Mouse (Mus musculus) megakaryocyte, embryonic 14.5 days (primary cell): ENCODE results near the gene Rnf115. TPM values are rescaled to one million over a fixed set of nuclear protein-coding genes. Genes with fewer than 3 reads are reported as not detected.

ENCODE experiments used
- H3K27me3 ChIP-seq: replicated peaks from 2 replicates; pipeline ENCODE3; 2012; ENCODE audit warnings: inconsistent platforms
- H3K36me3 ChIP-seq: replicated peaks from 2 replicates; pipeline ENCODE3; 2012; ENCODE audit warnings: low read length, inconsistent platforms, mixed read lengths
- H3K4me1 ChIP-seq: 2 replicates; pipeline ENCODE4 v1.6.1; 2012; ENCODE audit warnings: inconsistent platforms
- H3K4me3 ChIP-seq: replicated peaks from 2 replicates; pipeline ENCODE3; 2012; ENCODE audit warnings: moderate library complexity, mild to moderate bottlenecking, inconsistent platforms
- H3K9me3 ChIP-seq: 2 replicates; pipeline ENCODE4 v1.6.1; 2012; ENCODE audit warnings: inconsistent platforms
- FLI1 ChIP-seq: IDR thresholded peaks from 2 replicates; pipeline ENCODE4 v1.6.1; 2012; ENCODE audit warnings: low read length, inconsistent platforms, mixed read lengths
- GATA1 ChIP-seq: IDR thresholded peaks from 3 replicates; pipeline ENCODE4 v1.6.1; 2012; ENCODE audit warnings: mixed read lengths, low read length, inconsistent platforms, borderline replicate concordance
- polyA plus RNA-seq: library from polyadenylated mRNA; stranded (reverse); fragments of >175 nt; gene quantifications from 2 replicates; pipeline ENCODE4 v1.2.3, GENCODE M21; 2012; ENCODE audit warnings: low replicate concordance; ENCODE audit not compliant: insufficient read depth

The Rnf115 gene
- polyA plus RNA-seq, 1 experiment, result 19.1 TPM

- H3K4me3 ChIP-seq, result no peak overlapping the region
- H3K36me3 ChIP-seq, result no peaks in the 10 kb centered on the region
- no peaks in the 10 kb centered on the region for H3K4me1 ChIP-seq
- TF ChIP-seq GATA1 (no peak), FLI1 (no peak)
- H3K9me3 ChIP-seq, result peaks cover 4% of the 10 kb centered on the region; the same call in 1 of the 2 replicates
- peaks cover 20% of the 10 kb centered on the region for H3K27me3 ChIP-seq
Measured at GRCm38 (mm10) chr3:96828308-96828864, 100.9 kb downstream of the Rnf115 start.

DNA sequence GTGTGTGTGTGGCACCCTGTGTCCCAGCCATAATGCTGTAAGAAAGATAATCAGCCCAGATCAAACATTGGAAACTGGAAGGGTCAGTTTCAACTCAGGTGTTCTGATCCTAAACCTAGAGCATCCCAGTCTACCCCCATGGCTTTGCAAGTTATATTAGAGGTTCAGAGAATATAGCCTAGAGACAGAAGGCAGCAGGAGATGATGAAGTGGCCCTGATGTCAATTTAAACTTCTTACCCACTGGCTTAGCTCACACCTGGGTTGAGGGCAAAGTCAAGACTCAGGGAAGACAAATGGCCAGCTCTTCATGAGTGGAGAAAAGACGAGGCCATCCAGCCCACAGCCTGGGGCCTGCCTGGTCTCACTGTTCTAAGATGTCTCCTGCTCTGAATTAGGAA, 101.5 kb downstream of the Rnf115 start, which contains the start of the genes Pdzk1 and Cd160:
Pdzk1 (plus strand) TSS at position 301 of the 400 bp plus-strand sequence.
Cd160 (minus strand) TSS at position 368 of the 400 bp plus-strand sequence.
- Histone ChIP-seq H3K4me1 (no peaks in the 10 kb centered on the region), H3K4me3 (no peak within 1 kb of the TSS), H3K36me3 (no peaks in the 10 kb centered on the region), H3K27me3 (peaks cover 20% of the 10 kb centered on the region), H3K9me3 (peaks cover 4% of the 10 kb centered on the region; the same call in 1 of the 2 replicates)
- no peak for TF ChIP-seq FLI1
- TF ChIP-seq GATA1, result no peak

- Histone ChIP-seq H3K36me3 (no peaks in the 10 kb centered on the region), H3K4me1 (no peaks in the 10 kb centered on the region), H3K27me3 (peaks cover 25% of the 10 kb centered on the region), H3K9me3 (peaks cover 4% of the 10 kb centered on the region; the same call in 1 of the 2 replicates), H3K4me3 (no peak overlapping the region)
- no peak for TF ChIP-seq GATA1
- no peak for TF ChIP-seq FLI1
Measured at GRCm38 (mm10) chr3:96829856-96830255, 102.4 kb downstream of the Rnf115 start.

DNA sequence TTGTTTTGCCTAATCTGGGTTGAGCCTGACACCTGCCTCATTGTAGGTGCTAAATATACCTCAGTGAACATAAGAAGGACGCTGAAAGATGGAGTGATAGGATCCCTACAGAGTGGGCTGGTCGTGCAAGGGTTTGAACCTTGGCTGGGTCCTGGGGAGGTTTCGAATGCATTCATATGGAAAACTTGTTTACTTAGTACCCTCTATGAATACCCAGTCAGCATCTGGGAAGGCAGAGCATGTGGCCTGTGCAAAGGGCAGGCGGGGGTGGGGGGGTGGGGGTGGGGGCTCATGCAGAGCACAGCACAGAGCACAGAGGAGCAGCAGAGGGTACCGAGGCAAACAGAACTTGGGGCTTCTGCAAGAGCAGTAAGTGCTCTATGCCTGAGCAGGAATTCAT, 105.5 kb downstream of the Rnf115 start:
- Histone ChIP-seq H3K27me3 (peaks cover 40% of the 10 kb centered on the region), H3K4me3 (no peak overlapping the region), H3K36me3 (no peaks in the 10 kb centered on the region), H3K4me1 (no peaks in the 10 kb centered on the region), H3K9me3 (no peaks in the 10 kb centered on the region)
- TF ChIP-seq FLI1 (no peak), GATA1 (no peak)

DNA sequence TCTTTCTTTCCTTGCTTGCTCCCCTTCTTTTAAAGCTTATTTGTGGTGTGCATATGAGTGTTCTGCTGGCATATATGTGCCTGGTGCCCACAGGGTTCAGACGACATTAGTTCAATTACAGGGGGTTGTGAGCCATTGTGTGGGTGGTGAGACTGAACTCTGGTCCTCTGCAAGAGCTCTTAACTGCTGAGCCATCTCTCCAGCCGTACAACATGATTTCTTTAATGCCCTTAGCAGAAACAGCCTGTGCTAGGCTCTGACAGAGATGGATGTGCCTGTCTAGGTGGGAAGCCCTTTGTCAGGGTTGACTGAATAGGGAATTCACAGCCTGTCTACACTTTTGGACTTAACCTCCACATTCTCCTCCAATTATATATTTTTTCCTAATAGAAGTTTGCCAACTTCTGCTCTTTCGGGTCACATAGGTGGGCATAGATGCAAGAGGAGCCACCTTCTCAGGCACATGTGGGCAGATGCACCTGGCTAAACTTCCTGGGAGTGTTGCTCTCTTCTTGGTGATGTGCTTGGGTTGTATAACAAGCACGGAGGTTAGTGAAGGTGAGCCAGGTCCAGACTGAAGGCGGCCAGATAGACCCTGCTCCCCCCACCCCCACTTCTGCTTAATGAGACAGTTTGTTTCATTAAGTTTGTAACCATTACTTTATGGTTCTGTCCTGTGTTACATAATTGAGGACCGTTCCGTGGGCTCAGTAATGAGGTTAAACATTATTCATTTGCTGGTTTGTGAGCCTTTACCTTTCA, 107.3 kb downstream of the Rnf115 start:
- no peak overlapping the region for H3K4me3 ChIP-seq
- peaks cover 35% of the 10 kb centered on the region for H3K27me3 ChIP-seq
- TF ChIP-seq FLI1 (no peak), GATA1 (no peak)
- H3K9me3 ChIP-seq, result no peaks in the 10 kb centered on the region
- no peaks in the 10 kb centered on the region for H3K36me3 ChIP-seq
- H3K4me1 ChIP-seq, result no peaks in the 10 kb centered on the region

DNA sequence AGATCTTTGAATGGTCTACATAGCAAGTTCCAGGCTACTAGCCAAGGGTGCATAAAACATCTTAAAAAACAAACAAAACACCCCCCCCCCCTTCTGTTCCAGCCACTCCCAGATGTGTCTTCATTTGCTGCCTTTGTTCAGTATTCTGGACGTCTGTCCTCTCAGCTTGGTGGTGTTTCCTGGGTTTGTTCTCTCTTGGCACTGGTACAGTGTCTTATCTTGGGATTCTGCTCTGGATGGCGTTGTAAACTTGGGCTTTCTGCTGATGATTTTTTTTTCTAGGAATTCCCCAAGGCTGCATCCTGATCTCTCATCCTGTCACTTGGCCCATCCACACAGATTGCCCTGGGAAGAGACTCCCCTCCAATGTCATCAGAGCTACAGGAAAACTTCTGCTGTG, 109.0 kb downstream of the Rnf115 start:
- no peak for TF ChIP-seq GATA1
- no peak for TF ChIP-seq FLI1
- Histone ChIP-seq H3K27me3 (peaks cover 26% of the 10 kb centered on the region), H3K4me1 (no peaks in the 10 kb centered on the region), H3K36me3 (no peaks in the 10 kb centered on the region), H3K9me3 (no peaks in the 10 kb centered on the region), H3K4me3 (no peak overlapping the region)

- TF ChIP-seq FLI1, result no peak
- TF ChIP-seq GATA1, result no peak
- H3K9me3 ChIP-seq, result no peaks in the 10 kb centered on the region
- peaks cover 20% of the 10 kb centered on the region for H3K27me3 ChIP-seq
- H3K4me3 ChIP-seq, result no peak overlapping the region
- H3K36me3 ChIP-seq, result no peaks in the 10 kb centered on the region
- H3K4me1 ChIP-seq, result no peaks in the 10 kb centered on the region
Measured at GRCm38 (mm10) chr3:96838996-96839645, 111.7 kb downstream of the Rnf115 start.

Other genes with a start within 250 kb of the Rnf115 start
- 21.2 and 30.0 TPM in 2 replicates for gene Hfe2, start 202.5 kb upstream of the Rnf115 start, polyA plus RNA-seq
- gene Txnip, start 169.7 kb upstream of the Rnf115 start, polyA plus RNA-seq, result 4.1 and 22.7 TPM in 2 replicates
- 0.51 TPM in 1 of 2 replicates, not detected in the other for gene Gm16253, start 150.7 kb upstream of the Rnf115 start, polyA plus RNA-seq
- 4.6 and 15.4 TPM in 2 replicates for gene Polr3gl, start 133.5 kb upstream of the Rnf115 start, polyA plus RNA-seq
- gene Ankrd34a, start 131.0 kb upstream of the Rnf115 start, polyA plus RNA-seq, result not detected in 2 replicates
- 1.2 TPM in 1 of 2 replicates, not detected in the other for gene Lix1l, start 126.5 kb upstream of the Rnf115 start, polyA plus RNA-seq
- 14.0 and 112 TPM in 2 replicates for gene Rbm8a, start 97.7 kb upstream of the Rnf115 start, polyA plus RNA-seq
- 2.2 TPM in 1 of 2 replicates, not detected in the other for gene Pex11b, start 92.3 kb upstream of the Rnf115 start, polyA plus RNA-seq
- gene Gm42957, start 92.2 kb upstream of the Rnf115 start, polyA plus RNA-seq, result not detected in 2 replicates
- gene Itga10, start 82.1 kb upstream of the Rnf115 start, polyA plus RNA-seq, result 0.01 TPM in 1 of 2 replicates, not detected in the other
- 9.5 and 30.5 TPM in 2 replicates for gene Ankrd35, start 57.5 kb upstream of the Rnf115 start, polyA plus RNA-seq
- 30.6 and 32.8 TPM in 2 replicates for gene Pias3, start 31.3 kb upstream of the Rnf115 start, polyA plus RNA-seq
- 0.17 TPM in 1 of 2 replicates, not detected in the other for gene Nudt17, start 19.1 kb upstream of the Rnf115 start, polyA plus RNA-seq
- 0.70 and 5.0 TPM in 2 replicates for gene Polr3c, start within 50 bp of the Rnf115 start, polyA plus RNA-seq
- gene Pdzk1, start 101.6 kb downstream of the Rnf115 start, polyA plus RNA-seq, result 0.89 TPM in 1 of 2 replicates, not detected in the other
- gene Cd160, start 101.7 kb downstream of the Rnf115 start, polyA plus RNA-seq, result not detected in 2 replicates
- gene Gja5, start 177.0 kb downstream of the Rnf115 start, polyA plus RNA-seq, result not detected in 2 replicates
- 0.97 and 1.8 TPM in 2 replicates for gene Gpr89, start 177.7 kb downstream of the Rnf115 start, polyA plus RNA-seq
- not detected in 2 replicates for gene Gja8, start 198.4 kb downstream of the Rnf115 start, polyA plus RNA-seq